Mouse (Mus musculus) 3134 (cell line): ENCODE data around the gene Chd4.
"Not testable (repeated sequence)": the region's sequence is repeated elsewhere in the genome, so short reads cannot be mapped to it uniquely, and the experiment has no call there.

Experiments used
- DNase-seq: peaks from one replicate; pipeline ENCODE4 v3.0.0-alpha.2; 2011; ENCODE audit warnings: low spot score; ENCODE audit not compliant: insufficient read length; ENCODE audit errors: extremely low read depth

The Chd4 gene

GRCm38 (mm10) chr6:125158944-125159492 is 63.2 kb downstream of the Chd4 start:
- peak; percentile 34 for DNase-seq

GRCm38 (mm10) chr6:125159773-125160557 is 64.2 kb downstream of the Chd4 start:
- DNase-seq: no peak

GRCm38 (mm10) chr6:125160558-125160853 is 64.7 kb downstream of the Chd4 start:
- DNase-seq: no peak

- DNase-seq: peak; percentile 78
These were observed 65.3 kb downstream of the Chd4 start for GRCm38 (mm10) chr6:125160854-125161760.

GRCm38 (mm10) chr6:125161971-125162370 is 66.2 kb downstream of the Chd4 start:
- peak; percentile 47 for DNase-seq

- not testable (repeated sequence) for DNase-seq
These were observed 67.0 kb downstream of the Chd4 start for GRCm38 (mm10) chr6:125162615-125163305.

- DNase-seq: peak; percentile 39
These were observed 68.2 kb downstream of the Chd4 start for GRCm38 (mm10) chr6:125163801-125164657.

- peak; percentile 69 for DNase-seq
These were observed 69.0 kb downstream of the Chd4 start for GRCm38 (mm10) chr6:125164672-125165327.

GRCm38 (mm10) chr6:125165328-125165891 is 69.6 kb downstream of the Chd4 start:
- DNase-seq: peak; percentile 98

GRCm38 (mm10) chr6:125166051-125166751 is 70.4 kb downstream of the Chd4 start, which contains the start of gene Gapdh:
Gapdh (minus strand) TSS chr6:125166467.
- DNase-seq: peak; percentile 81

- no peak for DNase-seq
These were observed 71.3 kb downstream of the Chd4 start for GRCm38 (mm10) chr6:125166861-125167650.

- DNase-seq: no peak
These were observed 72.3 kb downstream of the Chd4 start for GRCm38 (mm10) chr6:125168086-125168485.

- no peak for DNase-seq
These were observed 74.4 kb downstream of the Chd4 start for GRCm38 (mm10) chr6:125170194-125170593.

GRCm38 (mm10) chr6:125172474-125172873 is 76.7 kb downstream of the Chd4 start:
- DNase-seq: no peak

- no peak for DNase-seq
These were observed 77.5 kb downstream of the Chd4 start for GRCm38 (mm10) chr6:125173256-125173655.

GRCm38 (mm10) chr6:125175469-125175868 is 79.7 kb downstream of the Chd4 start:
- no peak for DNase-seq

- DNase-seq: no peak
These were observed 83.8 kb downstream of the Chd4 start for GRCm38 (mm10) chr6:125179601-125180000.
